Comparison of ENCODE assay signal across 9 mouse cellular contexts in the genomic region with DNA sequence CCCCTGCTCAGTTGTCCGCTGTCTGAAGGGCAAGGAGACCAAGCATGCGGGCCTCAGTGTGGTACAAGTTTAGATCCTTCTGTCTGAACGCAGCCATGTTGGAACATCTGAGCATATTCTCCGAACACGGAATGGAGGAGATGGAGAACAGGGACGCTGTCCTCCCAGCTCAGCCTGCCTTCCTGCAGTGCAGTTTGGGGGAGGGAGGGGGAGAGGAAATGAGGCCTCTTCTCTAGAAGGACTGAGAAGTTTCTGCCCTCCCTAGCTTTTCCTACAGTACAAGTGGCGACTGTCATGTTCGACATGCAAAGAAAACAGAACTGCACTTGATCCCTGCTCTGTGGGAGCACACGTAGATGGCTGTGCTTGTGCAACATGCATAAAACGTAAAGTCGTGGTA.
DNase-seq lines count a peak whose midpoint lies in the region; ATAC-seq and TF ChIP-seq lines count a peak whose summit lies in the region.
"Had no signal": no experiment of that assay in that cellular context is flagged by ENCODE, and none has a peak within 500 bp of the region (broad histone marks: within the 10 kb centered on the region; RNA-seq: fewer than 3 reads in every experiment).

No protein-coding gene starts in this region.

- no peaks in the 10 kb centered on the region for H3K79me2 ChIP-seq in heart, adult 2 months (replicated peaks; ENCODE audit: control insufficient read depth, insufficient read depth, low read length)

- no peak for TF ChIP-seq CTCF in heart, adult 2 months (IDR thresholded peaks at IDR 0.05)
- no peak for TF ChIP-seq CTCF in stomach, postnatal 0 days (IDR thresholded peaks at IDR 0.05; ENCODE audit: low read depth)

- 28% methylated on average over 11 of the region's 11 CpGs for WGBS in heart, embryonic 12.5 days
- 32% methylated on average over 11 of the region's 11 CpGs for whole genome bisulfite sequencing in heart, adult 2 months
- WGBS in stomach, embryonic 14.5 days: 43% methylated on average over 11 of the region's 11 CpGs
- 52% methylated on average over 11 of the region's 11 CpGs for WGBS in stomach, postnatal 0 days
- WGBS in limb, embryonic 14.5 days: 47% methylated on average over 11 of the region's 11 CpGs

- 0 out of 2 replicates have a peak overlapping the region, but pooled peaks have one; percentile 1 for H3K9ac ChIP-seq in heart, embryonic 12.5 days
- no peak overlapping the region for H3K9ac ChIP-seq in heart, adult 2 months (ENCODE audit: low read depth, low read length)
- no peak overlapping the region for H3K9ac ChIP-seq in stomach, embryonic 14.5 days (replicated peaks; ENCODE audit: low read depth, low read length)
- H3K9ac ChIP-seq in stomach, postnatal 0 days (ENCODE audit: low read length): no peak overlapping the region
- 0 out of 2 replicates have a peak overlapping the region, but pooled peaks have one; percentile 18 for H3K9ac ChIP-seq in limb, embryonic 14.5 days (ENCODE audit: low read depth, low read length, severe bottlenecking)

- DNase-seq in heart, adult 2 months: no peak
- no peak for DNase-seq in stomach, postnatal 0 days (ENCODE audit: low spot score)
- DNase-seq in limb, embryonic 14.5 days (ENCODE audit: low spot score): no peak
- DNase-seq in thymus, postnatal 14 days: no peak
- no peak for DNase-seq in thymus, postnatal 10 days (ENCODE audit: low spot score in 2 of 2)
- DNase-seq: cerebellum, postnatal 36 days had no signal

- H3K9me3 ChIP-seq in heart, embryonic 12.5 days (replicated peaks): no peaks in the 10 kb centered on the region
- H3K9me3 ChIP-seq in stomach, embryonic 14.5 days (ENCODE audit: control insufficient read depth, low read depth, low read length): no peaks in the 10 kb centered on the region
- H3K9me3 ChIP-seq in stomach, postnatal 0 days (ENCODE audit: control insufficient read depth, low read length): no peaks in the 10 kb centered on the region
- no peaks in the 10 kb centered on the region for H3K9me3 ChIP-seq in limb, embryonic 14.5 days (ENCODE audit: control insufficient read depth, low read length)

- peak overlapping the region; percentile 17; the same call in 1 of the 2 replicates for H3K27ac ChIP-seq in heart, embryonic 12.5 days (ENCODE audit: poor library complexity, severe bottlenecking)
- H3K27ac ChIP-seq in heart, adult 2 months: no peak overlapping the region
- no peak overlapping the region for H3K27ac ChIP-seq in stomach, embryonic 14.5 days (ENCODE audit: low read length)
- no peak overlapping the region for H3K27ac ChIP-seq in stomach, postnatal 0 days (replicated peaks)
- H3K27ac ChIP-seq in limb, embryonic 14.5 days (replicated peaks; ENCODE audit: low read depth, low read length): no peak overlapping the region

- no peak for TF ChIP-seq POLR2A in heart, adult 2 months (IDR thresholded peaks at IDR 0.05; ENCODE audit: insufficient read depth, low read depth, low read length)
- no peak for TF ChIP-seq POLR2A in limb, embryonic 14.5 days (IDR thresholded peaks at IDR 0.05; ENCODE audit: borderline replicate concordance, extremely low read depth, insufficient read depth, insufficient read length)

- H3K4me3 ChIP-seq in heart, embryonic 12.5 days: peak overlapping the region; percentile 27
- H3K4me3 ChIP-seq in heart, adult 2 months: no peak overlapping the region
- no peak overlapping the region for H3K4me3 ChIP-seq in stomach, embryonic 14.5 days (ENCODE audit: low read depth, low read length)
- no peak overlapping the region for H3K4me3 ChIP-seq in stomach, postnatal 0 days (ENCODE audit: low read depth, low read length)
- no peak overlapping the region for H3K4me3 ChIP-seq in limb, embryonic 14.5 days (replicated peaks; ENCODE audit: low read length)

- no peaks in the 10 kb centered on the region for H3K36me3 ChIP-seq in heart, embryonic 12.5 days
- H3K36me3 ChIP-seq in heart, adult 2 months (ENCODE audit: control insufficient read depth, insufficient read depth, low read length): no peaks in the 10 kb centered on the region
- no peaks in the 10 kb centered on the region for H3K36me3 ChIP-seq in stomach, embryonic 14.5 days (ENCODE audit: control insufficient read depth, insufficient read depth, low read length)
- H3K36me3 ChIP-seq in stomach, postnatal 0 days (ENCODE audit: control insufficient read depth, insufficient read depth, low read length): no peaks in the 10 kb centered on the region
- no peaks in the 10 kb centered on the region for H3K36me3 ChIP-seq in limb, embryonic 14.5 days (ENCODE audit: control insufficient read depth, insufficient read depth, low read length)

- peaks cover 24% of the 10 kb centered on the region for H3K4me1 ChIP-seq in heart, embryonic 12.5 days (replicated peaks)
- H3K4me1 ChIP-seq in heart, adult 2 months (ENCODE audit: control insufficient read depth, insufficient read depth, low read length): no peaks in the 10 kb centered on the region; the same call in 1 of the 2 replicates
- 0 out of 2 replicates have a peak, but pooled peaks cover 10% of the 10 kb centered on the region for H3K4me1 ChIP-seq in stomach, embryonic 14.5 days (ENCODE audit: control insufficient read depth, insufficient read depth, low read length)
- H3K4me1 ChIP-seq in stomach, postnatal 0 days (replicated peaks; ENCODE audit: control insufficient read depth, insufficient read depth): no peaks in the 10 kb centered on the region
- 0 out of 2 replicates have a peak, but pooled peaks cover 4% of the 10 kb centered on the region for H3K4me1 ChIP-seq in limb, embryonic 14.5 days (ENCODE audit: control insufficient read depth, insufficient read depth, low read length)

- H3K4me2 ChIP-seq in heart, embryonic 12.5 days: peak overlapping the region; percentile 66
- peak overlapping the region; percentile 18; the same call in 1 of the 2 replicates for H3K4me2 ChIP-seq in stomach, embryonic 14.5 days (replicated peaks; ENCODE audit: low read depth, low read length)
- no peak overlapping the region for H3K4me2 ChIP-seq in stomach, postnatal 0 days (replicated peaks; ENCODE audit: low read depth)
- 0 out of 2 replicates have a peak overlapping the region, but pooled peaks have one; percentile 2 for H3K4me2 ChIP-seq in limb, embryonic 14.5 days (replicated peaks; ENCODE audit: low read depth, low read length, severe bottlenecking)

- H3K27me3 ChIP-seq in heart, embryonic 12.5 days (replicated peaks): peaks cover 18% of the 10 kb centered on the region; the same call in 1 of the 2 replicates
- H3K27me3 ChIP-seq in heart, adult 2 months (ENCODE audit: control insufficient read depth, insufficient read depth, low read length): no peaks in the 10 kb centered on the region; the same call in 1 of the 2 replicates
- H3K27me3 ChIP-seq in stomach, embryonic 14.5 days (ENCODE audit: control insufficient read depth, insufficient read depth, low read length): no peaks in the 10 kb centered on the region
- no peaks in the 10 kb centered on the region for H3K27me3 ChIP-seq in stomach, postnatal 0 days (ENCODE audit: control insufficient read depth, insufficient read depth, low read length)
- H3K27me3 ChIP-seq in limb, embryonic 14.5 days (ENCODE audit: control insufficient read depth, insufficient read depth, low read length): no peaks in the 10 kb centered on the region

- no peak for TF ChIP-seq EP300 in heart, adult 2 months (IDR thresholded peaks at IDR 0.05; ENCODE audit: insufficient read depth, low read depth, low read length)
- TF ChIP-seq EP300 in stomach, postnatal 0 days (optimal IDR thresholded peaks at IDR 0.05): no peak

- intact Hi-C loops in heart, adult 2 months (cut with DNase I): no loop called here

- no peak for ATAC-seq in heart, embryonic 12.5 days (ENCODE audit: insufficient number of reproducible peaks, low FRiP score)
- no peak for ATAC-seq in stomach, embryonic 14.5 days (ENCODE audit: insufficient number of reproducible peaks, insufficient read depth, low FRiP score, low read depth)
- ATAC-seq in stomach, postnatal 0 days (ENCODE audit: low FRiP score, low TSS enrichment): no peak
- ATAC-seq in limb, embryonic 14.5 days (ENCODE audit: low FRiP score, low read depth): no peak
- ATAC-seq in erythroblast, adult 5-6 weeks (replicated peaks; ENCODE audit: low FRiP score, poor library complexity, severe bottlenecking): no peak

Comparison
In these comparisons a context has a peak if more than half of its experiments do, and no peak if none do; other contexts are left out.
1. H3K9ac ChIP-seq: peak in heart, embryonic 12.5 days (single experiment) and limb, embryonic 14.5 days (single experiment); none in heart, adult 2 months (single experiment), stomach, embryonic 14.5 days (single experiment) and stomach, postnatal 0 days (single experiment).